Mouse (Mus musculus) thymus, postnatal 14 days (tissue): Measurements from ENCODE around the gene Sc5d.

ENCODE experiments used
- DNase-seq: peaks from one replicate; pipeline ENCODE4 v3.0.0; 2021

Gene Sc5d

GRCm38 (mm10) chr9:42249112-42249511 is 14.9 kb downstream of the Sc5d start:
- peak; percentile 36 for DNase-seq

GRCm38 (mm10) chr9:42246688-42247087 is 17.4 kb downstream of the Sc5d start:
- no peak for DNase-seq

GRCm38 (mm10) chr9:42244173-42244572 is 19.9 kb downstream of the Sc5d start:
- DNase-seq: no peak

- DNase-seq: no peak
These were observed 23.0 kb downstream of the Sc5d start for GRCm38 (mm10) chr9:42241021-42241420.

GRCm38 (mm10) chr9:42240583-42240992 is 23.5 kb downstream of the Sc5d start:
- DNase-seq: peak; percentile 57

- DNase-seq: no peak
These were observed 25.2 kb downstream of the Sc5d start for GRCm38 (mm10) chr9:42238827-42239226.

- DNase-seq: no peak
These were observed 32.9 kb downstream of the Sc5d start for GRCm38 (mm10) chr9:42231116-42231515.

GRCm38 (mm10) chr9:42230333-42230732 is 33.7 kb downstream of the Sc5d start:
- no peak for DNase-seq

GRCm38 (mm10) chr9:42229465-42230110 is 34.5 kb downstream of the Sc5d start:
- DNase-seq: no peak

GRCm38 (mm10) chr9:42227804-42228203 is 36.3 kb downstream of the Sc5d start:
- DNase-seq: no peak

- DNase-seq: no peak
These were observed 44.9 kb downstream of the Sc5d start for GRCm38 (mm10) chr9:42219001-42219660.

GRCm38 (mm10) chr9:42217685-42218084 is 46.4 kb downstream of the Sc5d start:
- DNase-seq: no peak

GRCm38 (mm10) chr9:42214116-42214515 is 49.9 kb downstream of the Sc5d start:
- DNase-seq: no peak

- no peak for DNase-seq
These were observed 50.9 kb downstream of the Sc5d start for GRCm38 (mm10) chr9:42213142-42213541.

GRCm38 (mm10) chr9:42209666-42210065 is 54.4 kb downstream of the Sc5d start:
- no peak for DNase-seq

GRCm38 (mm10) chr9:42208463-42208862 is 55.6 kb downstream of the Sc5d start:
- peak; percentile 23 for DNase-seq

- DNase-seq: no peak
These were observed 57.3 kb downstream of the Sc5d start for GRCm38 (mm10) chr9:42206750-42207149.

GRCm38 (mm10) chr9:42202271-42202670 is 61.8 kb downstream of the Sc5d start:
- no peak for DNase-seq
